Mouse (Mus musculus): ENCODE results near the gene Med16. TPM values are rescaled to one million over a fixed set of nuclear protein-coding genes. Genes with fewer than 3 reads are reported as not detected.

The Med16 gene
- total RNA-seq, 2 experiments from 2014 or later = 31.2 to 32.8 TPM

- no peak for DNase-seq (ENCODE audit: low spot score)
Observed at GRCm38 (mm10) chr10:79933861-79934260, 25.1 kb upstream of the Med16 start.

- DNase-seq (ENCODE audit: low spot score) = no peak
Observed at GRCm38 (mm10) chr10:79933145-79933679, 24.5 kb upstream of the Med16 start.

DNA sequence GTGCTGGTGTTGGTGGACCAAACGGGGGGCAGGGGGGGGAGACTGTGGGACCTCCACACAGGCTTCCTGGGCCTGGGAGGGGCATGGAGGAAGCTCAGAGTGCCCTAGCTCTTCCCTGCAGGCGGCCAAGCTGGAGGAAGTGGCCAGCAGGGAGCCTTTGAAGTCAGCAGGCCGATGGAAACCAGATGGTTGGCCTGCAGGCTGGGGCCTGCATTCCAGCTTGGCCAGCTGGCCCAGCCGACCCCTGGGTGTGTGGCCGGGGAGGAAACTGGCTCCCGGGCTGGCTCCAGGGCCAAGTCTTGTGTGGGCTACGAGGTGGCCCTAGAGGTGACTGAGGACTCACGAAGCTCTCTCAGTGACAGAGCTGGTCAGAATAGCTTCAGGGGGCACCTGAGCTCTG is 24.0 kb upstream of the Med16 start:
- peak; percentile 68 for DNase-seq (ENCODE audit: low spot score)

DNA sequence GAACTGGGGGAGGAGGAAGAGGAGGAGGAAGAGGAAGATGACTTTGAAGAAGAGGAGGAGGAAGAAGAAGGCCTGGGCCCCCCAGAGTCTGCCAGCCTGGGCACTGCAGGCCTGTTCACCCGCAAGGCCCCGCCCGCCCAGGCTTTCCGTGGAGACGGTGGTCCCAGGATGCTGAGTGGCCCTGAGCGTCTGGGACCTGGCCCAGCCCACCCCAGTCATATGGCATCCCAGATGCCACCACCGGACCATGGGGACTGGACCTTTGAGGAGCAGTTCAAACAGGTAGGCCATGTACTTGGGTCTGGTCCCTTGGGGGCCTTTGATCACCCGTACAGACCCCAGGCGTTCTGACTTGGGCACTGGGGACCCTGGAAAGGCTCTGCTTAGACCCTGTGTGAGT is 23.1 kb upstream of the Med16 start:
- DNase-seq (ENCODE audit: low spot score) = no peak

GRCm38 (mm10) chr10:79930826-79931186 is 22.1 kb upstream of the Med16 start:
- no peak for DNase-seq (ENCODE audit: low spot score)

DNA sequence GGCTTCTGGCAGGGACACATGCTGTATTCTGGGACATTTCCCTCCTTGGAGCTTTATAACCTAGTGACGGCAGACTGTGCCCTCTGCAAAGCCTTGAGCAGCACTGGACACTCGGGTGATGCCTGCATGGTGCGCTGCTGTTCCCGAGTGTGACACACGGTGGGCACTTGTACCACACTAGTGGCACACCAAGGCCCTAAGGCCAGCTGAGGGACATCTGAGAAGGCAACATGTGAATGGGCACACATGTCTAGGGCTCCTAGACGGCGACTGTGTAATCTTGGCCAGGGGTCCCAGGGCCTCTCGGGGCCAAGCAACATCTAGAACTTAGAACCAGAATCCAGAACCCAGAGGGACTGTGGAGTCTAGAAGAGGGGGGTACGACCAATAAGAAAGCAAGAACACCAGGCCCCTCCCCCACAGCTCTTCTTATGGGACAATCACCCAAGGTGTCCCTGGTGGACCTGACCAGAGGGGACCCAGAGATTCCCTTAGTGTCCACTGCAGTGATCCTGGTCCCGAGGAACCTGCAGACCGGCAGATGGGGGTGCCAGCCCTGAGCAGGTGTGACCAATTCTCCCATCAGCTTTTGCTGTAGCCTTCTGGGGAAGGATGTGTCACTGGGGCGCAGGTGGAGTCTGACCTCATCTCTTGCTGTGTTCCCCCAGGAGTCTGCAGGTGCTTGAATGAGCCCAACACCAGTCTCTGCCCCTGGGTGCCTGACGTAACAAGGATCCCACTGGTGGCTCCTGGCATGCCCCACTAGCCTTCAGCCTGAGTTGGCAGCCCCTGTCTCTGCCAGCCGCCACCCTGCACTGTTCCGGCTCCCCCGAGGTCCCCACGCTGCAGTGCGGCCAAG is 21.5 kb upstream of the Med16 start:
- DNase-seq (ENCODE audit: low spot score) = no peak

DNA sequence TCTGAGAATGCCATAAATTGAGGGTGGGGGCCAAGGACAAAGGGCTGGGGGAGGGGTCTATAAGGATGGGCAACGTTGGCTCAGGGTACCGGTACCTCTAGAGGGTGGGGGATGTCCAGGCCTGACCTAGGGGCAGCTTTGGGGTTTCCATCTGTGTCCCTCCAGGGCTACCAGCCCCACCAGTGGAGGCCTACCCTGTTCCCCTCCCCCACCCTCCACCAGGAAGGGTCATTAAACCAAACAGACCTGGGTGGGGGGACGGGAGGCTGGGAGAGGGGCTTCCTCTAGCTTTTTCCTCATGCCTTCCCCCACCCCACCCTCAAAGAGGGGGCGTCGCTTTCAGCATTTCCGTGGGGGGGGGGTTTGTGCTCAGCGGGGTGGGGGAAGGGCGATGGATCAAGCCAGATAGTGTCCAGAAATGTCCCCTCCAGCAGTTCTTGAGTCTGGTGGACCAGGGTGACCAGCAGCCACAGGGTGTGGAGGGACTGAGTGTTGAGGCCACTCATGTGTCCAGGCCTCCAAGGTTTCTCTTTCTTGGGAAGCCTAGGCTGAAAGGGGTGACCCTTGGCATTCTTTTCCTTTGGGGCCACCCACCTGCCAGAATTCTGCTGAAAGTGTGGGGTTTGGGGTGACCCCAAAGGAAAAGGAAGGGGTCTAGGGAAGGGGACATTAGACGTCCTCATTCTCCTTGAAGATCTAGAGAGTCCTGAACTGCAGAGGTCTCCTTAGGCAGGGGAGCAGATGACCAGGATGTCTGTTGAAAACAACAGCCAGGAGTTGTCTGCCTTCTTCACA is 20.4 kb upstream of the Med16 start:
- no peak for DNase-seq (ENCODE audit: low spot score)

GRCm38 (mm10) chr10:79928030-79928694 is 19.4 kb upstream of the Med16 start:
- no peak for DNase-seq (ENCODE audit: low spot score)

DNA sequence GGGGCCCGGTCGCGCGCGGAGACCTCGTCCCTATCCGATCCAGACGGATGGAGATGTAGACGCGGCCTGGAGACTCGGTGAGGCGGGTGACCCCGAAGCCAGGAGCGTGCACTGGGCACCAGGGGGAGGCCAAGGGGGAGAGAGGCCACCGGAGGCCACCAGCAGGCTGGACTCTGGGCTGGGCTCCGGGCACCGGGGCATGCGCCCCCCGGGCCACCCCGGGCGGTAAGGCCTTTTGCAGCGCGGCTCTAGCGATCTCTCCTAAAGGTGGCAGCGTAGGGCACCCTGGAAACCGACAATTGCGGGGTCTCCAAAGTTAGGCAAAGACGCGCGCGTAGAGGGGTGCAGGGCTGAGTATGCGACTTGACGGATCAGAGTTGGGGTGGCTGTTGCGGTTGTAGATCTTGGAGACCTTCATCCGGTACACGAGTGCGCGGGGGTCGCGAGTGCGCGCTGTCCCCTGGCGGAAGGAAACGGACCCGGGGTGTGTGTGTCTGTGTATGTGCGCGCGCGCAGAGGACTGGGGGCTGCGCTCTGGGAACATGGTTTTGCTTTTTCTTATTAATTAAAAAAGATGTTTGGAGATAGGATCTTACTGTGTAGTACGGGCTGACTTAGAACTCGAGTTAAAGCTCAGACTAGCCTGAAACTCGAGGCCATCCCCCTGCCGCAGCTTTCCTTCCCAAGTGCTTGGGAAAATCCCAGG is 18.8 kb upstream of the Med16 start:
- DNase-seq (ENCODE audit: low spot score) = peak; percentile 38

DNA sequence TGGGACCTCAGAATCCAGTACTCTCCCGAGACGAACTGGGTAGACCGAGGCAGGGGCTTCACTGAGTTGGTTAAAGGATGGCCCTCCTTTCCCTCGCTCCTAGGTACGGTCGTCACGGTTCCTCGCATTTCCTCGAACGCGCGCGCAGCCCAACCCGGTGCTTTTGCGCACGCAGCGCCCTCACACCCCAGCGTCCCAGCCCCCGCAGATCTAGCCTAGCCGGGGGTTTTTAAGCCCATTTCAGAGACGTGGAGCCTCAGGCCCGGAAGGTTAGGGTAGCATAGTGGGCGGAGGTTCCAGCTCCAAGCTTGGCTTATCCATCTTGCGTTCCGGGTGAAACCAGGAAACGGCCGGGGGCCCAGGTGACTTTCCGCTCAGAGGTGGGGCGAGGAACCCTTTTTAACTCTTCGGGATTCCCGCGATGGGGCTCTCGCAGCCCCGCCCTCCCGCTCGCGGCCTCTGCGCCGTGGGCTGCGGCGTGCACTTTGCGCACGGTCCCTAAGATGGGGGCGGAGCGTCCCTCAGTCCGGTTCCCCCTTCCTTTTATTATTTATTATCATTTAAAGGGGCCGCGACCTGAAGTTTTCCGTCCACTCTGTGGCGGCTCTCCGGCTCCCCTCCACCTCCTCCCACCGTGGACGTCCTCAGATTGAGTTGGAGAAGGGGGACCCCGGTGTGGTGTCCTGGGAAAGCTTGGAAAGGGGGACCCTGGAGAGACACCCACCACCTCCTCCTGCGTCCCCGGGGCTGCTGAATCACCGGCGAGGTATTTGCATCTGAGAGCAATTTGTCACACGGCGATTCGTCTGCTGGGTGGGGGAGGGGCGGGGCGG is 18.0 kb upstream of the Med16 start, which contains the start of gene Arid3a:
Gene Arid3a (plus strand): TSS at position 553 of the 833 bp plus-strand sequence.
- DNase-seq (ENCODE audit: low spot score) = peak; percentile 87

- DNase-seq (ENCODE audit: low spot score) = no peak
Observed at GRCm38 (mm10) chr10:79925785-79926490, 17.2 kb upstream of the Med16 start.

DNA sequence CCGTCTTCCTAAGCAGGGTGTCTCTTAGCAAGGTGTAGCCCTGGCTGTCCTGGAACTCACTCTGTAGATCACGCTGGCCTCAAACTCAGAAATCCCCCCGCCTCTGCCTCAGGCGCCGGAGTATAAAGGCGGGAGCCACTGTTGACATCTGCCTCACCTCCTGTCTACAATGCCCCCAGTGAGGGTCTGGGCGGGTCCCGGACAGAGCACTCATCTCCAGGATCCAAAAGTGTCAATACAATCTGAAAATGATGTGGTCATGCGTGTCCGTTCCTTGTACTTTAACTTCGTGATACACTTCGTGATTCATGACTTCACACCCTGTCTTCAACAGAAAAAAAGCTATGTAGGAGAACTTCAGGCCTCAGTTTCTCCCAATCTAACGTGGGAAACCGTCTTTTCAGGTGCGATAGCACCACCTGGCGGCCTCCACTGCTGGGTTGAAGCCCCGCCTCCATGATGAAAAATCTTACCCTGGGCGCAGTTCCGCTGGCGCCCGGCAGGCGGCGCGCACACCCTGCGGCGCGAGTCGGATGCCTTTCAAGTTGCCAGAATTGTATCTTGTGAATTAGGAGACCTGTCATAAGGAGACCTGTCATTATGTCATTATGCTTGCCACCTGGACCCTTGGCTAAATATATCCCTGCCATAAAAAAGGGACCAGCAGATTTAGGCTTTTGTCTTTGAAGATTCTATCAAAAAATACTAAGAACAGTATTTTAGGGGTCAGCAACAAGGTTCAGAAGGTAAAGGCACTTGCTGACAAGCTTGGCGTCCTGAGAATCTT is 16.5 kb upstream of the Med16 start:
- DNase-seq (ENCODE audit: low spot score) = peak; percentile 95

DNA sequence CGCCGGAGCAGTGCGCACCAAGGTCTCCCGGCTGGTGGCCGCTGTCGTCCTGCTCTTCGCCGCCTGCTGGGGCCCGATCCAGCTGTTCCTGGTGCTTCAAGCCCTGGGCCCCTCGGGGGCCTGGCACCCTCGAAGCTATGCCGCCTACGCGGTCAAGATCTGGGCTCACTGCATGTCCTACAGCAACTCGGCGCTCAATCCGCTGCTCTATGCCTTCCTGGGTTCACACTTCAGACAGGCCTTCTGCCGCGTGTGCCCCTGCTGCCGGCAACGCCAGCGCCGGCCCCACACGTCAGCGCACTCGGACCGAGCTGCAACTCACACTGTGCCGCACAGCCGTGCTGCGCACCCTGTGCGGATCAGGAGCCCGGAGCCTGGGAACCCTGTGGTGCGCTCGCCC is 12.8 kb upstream of the Med16 start:
- DNase-seq (ENCODE audit: low spot score) = no peak

GRCm38 (mm10) chr10:79920958-79921535 is 12.3 kb upstream of the Med16 start, which contains the start of gene R3hdm4:
Gene R3hdm4, minus strand, starts transcription at chr10:79921208.
- no peak for DNase-seq (ENCODE audit: low spot score)

DNA sequence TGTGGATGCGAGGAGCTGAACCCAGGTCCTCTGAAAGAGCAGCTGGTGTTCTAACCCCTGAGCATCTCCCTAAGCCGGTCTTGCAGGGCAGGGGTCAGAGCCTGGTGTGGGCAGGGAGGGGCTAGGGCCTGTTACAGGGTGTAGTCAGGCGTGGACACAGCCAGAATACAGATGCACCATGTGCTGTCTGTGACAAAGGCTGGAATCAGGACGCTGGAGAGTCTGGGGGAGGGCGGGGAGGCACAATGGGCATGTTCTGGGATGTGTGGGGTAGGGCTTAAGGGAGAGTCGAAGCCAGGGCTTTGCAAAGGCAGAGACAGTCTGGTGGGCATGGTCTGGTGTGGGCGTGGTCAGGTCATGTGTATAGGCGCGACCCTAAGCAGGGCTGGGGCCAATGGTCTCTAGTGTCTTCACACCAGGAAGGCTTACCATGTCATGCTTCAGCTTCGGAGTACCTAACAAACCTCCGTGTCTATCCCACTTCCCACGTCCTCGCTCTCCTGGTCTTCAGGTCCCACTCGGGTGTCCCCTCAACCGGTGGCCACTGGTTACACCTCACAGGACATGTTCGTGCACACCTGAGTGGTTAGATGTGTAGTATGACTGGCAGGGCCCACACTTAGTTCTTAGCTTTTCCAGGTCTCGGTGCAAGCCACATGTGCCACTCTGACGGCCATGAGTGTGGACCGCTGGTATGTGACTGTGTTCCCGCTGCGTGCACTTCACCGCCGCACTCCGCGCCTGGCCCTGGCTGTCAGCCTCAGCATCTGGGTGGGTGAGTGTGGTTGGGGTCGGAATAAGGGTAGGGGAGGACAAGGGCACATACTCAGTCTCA is 11.6 kb upstream of the Med16 start:
- no peak for DNase-seq (ENCODE audit: low spot score)

DNA sequence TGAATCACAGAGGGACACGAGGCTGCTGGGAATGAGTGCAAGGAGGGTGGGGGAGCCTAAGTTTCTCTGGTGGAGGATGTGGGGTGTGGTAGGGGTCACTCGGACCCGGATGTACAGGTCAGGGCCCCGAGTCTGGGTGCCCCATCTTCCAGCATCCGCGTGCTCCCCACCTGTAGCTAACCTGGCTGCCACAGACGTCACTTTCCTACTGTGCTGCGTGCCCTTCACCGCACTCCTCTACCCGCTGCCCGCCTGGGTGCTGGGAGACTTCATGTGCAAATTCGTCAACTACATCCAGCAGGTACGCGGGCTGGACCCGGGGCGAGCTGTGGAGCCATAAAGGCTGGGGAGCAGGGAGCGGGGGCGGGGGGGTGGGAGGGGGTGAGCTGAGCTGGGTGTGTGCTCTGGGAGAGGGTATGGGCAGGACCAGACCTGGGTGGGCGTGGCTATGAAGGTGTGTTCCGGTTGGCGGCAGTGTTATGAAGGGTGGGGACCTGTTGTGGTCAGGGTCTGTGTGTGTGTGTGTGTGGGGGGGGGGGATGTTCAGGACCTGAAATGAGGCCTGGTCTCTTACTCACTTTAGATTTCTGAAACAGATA is 10.6 kb upstream of the Med16 start:
- no peak for DNase-seq (ENCODE audit: low spot score)

Measured in gastrocnemius, adult 18-20 months (tissue).